ENCODE assay signal across 29 mouse cellular contexts in genomic region chr4:135061030-135061743, GRCm38 (mm10). TPM values are rescaled to one million over a fixed set of nuclear protein-coding genes. Genes with fewer than 3 reads are reported as not detected.
DNase-seq lines count a peak whose midpoint lies in the region; ATAC-seq lines count a peak whose summit lies in the region.
"Had no signal": no experiment of that assay in that cellular context is flagged by ENCODE, and none has a peak within 500 bp of the region (broad histone marks: within the 10 kb centered on the region; RNA-seq: fewer than 3 reads in every experiment).

No protein-coding gene starts in this region.

- no peak for DNase-seq in kidney, adult 8-10 months
- DNase-seq in c-Kit-negative CD71-positive TER-119-positive erythroid progenitor cells, embryonic 14.5 days (ENCODE audit: low read depth, low spot score): peak; percentile 43
- DNase-seq in liver, embryonic 13.5 days: peak; percentile 32
- no peak for DNase-seq in layer of hippocampus, adult 11-12 months (ENCODE audit: low spot score)
- DNase-seq: adrenal gland, postnatal 10 days; B cell, adult 2 months; cerebellum, adult 11-12 months; cerebellum, postnatal 25 days; gastrocnemius, postnatal 14 days; heart, adult 18-20 months; kidney, adult 11 months; kidney, postnatal 10 days; layer of hippocampus, adult 9-11 months; lung, adult 18-20 months; lung, postnatal 14 days; retina, postnatal 1 day; thymus, postnatal 4 days had no signal

- no peaks in the 10 kb centered on the region for H3K36me3 ChIP-seq in kidney, embryonic 14.5 days (ENCODE audit: control insufficient read depth, insufficient read depth, low read length)
- no peaks in the 10 kb centered on the region for H3K36me3 ChIP-seq in liver, embryonic 13.5 days
- no peaks in the 10 kb centered on the region for H3K36me3 ChIP-seq in stomach, embryonic 15.5 days
- H3K36me3 ChIP-seq in midbrain, embryonic 15.5 days (replicated peaks): no peaks in the 10 kb centered on the region
- H3K36me3 ChIP-seq: heart, embryonic 13.5 days; hindbrain, embryonic 13.5 days; limb, embryonic 10.5 days had no signal

- H3K27ac ChIP-seq in kidney, embryonic 14.5 days (ENCODE audit: low read depth, low read length): no peak overlapping the region
- H3K27ac ChIP-seq in liver, embryonic 13.5 days: peak overlapping the region; percentile 85
- H3K27ac ChIP-seq in stomach, embryonic 15.5 days: no peak overlapping the region
- H3K27ac ChIP-seq in midbrain, embryonic 15.5 days: no peak overlapping the region
- H3K27ac ChIP-seq: forebrain, embryonic 13.5 days; heart, embryonic 13.5 days; hindbrain, embryonic 13.5 days; left cerebral cortex, adult 2 months; limb, embryonic 10.5 days had no signal

- H3K4me1 ChIP-seq in kidney, embryonic 14.5 days (ENCODE audit: control insufficient read depth, insufficient read depth, low read length): no peaks in the 10 kb centered on the region
- H3K4me1 ChIP-seq in liver, embryonic 13.5 days (replicated peaks): peaks cover 45% of the 10 kb centered on the region
- no peaks in the 10 kb centered on the region; the same call in 1 of the 2 replicates for H3K4me1 ChIP-seq in stomach, embryonic 15.5 days
- no peaks in the 10 kb centered on the region for H3K4me1 ChIP-seq in midbrain, embryonic 15.5 days
- H3K4me1 ChIP-seq: forebrain, embryonic 13.5 days had no signal

- H3K27me3 ChIP-seq in kidney, embryonic 14.5 days (ENCODE audit: control insufficient read depth, insufficient read depth, low read length): no peaks in the 10 kb centered on the region
- no peaks in the 10 kb centered on the region for H3K27me3 ChIP-seq in liver, embryonic 13.5 days
- no peaks in the 10 kb centered on the region for H3K27me3 ChIP-seq in stomach, embryonic 15.5 days (replicated peaks)
- no peaks in the 10 kb centered on the region for H3K27me3 ChIP-seq in midbrain, embryonic 15.5 days (replicated peaks)
- H3K27me3 ChIP-seq: forebrain, embryonic 13.5 days; hindbrain, embryonic 13.5 days; Patski had no signal

- WGBS in kidney, embryonic 14.5 days: 50% methylated on average over 4 of the region's 4 CpGs
- 17% methylated on average over 4 of the region's 4 CpGs for WGBS in liver, embryonic 13.5 days (ENCODE audit: insufficient replicate concordance)
- WGBS in stomach, embryonic 15.5 days: 38% methylated on average over 4 of the region's 4 CpGs
- whole genome bisulfite sequencing in midbrain, embryonic 15.5 days: 62% methylated on average over 4 of the region's 4 CpGs

- no peaks in the 10 kb centered on the region for H3K9me3 ChIP-seq in kidney, embryonic 14.5 days (ENCODE audit: control insufficient read depth, low read length)
- no peaks in the 10 kb centered on the region for H3K9me3 ChIP-seq in liver, embryonic 13.5 days (replicated peaks)
- no peaks in the 10 kb centered on the region for H3K9me3 ChIP-seq in stomach, embryonic 15.5 days
- no peaks in the 10 kb centered on the region for H3K9me3 ChIP-seq in midbrain, embryonic 15.5 days
- H3K9me3 ChIP-seq: forebrain, embryonic 13.5 days; heart, embryonic 13.5 days; hindbrain, embryonic 13.5 days; limb, embryonic 10.5 days had no signal

- 0 out of 2 replicates have a peak overlapping the region, but pooled peaks have one; percentile 23 for H3K9ac ChIP-seq in kidney, embryonic 14.5 days (ENCODE audit: low read depth, low read length)
- peak overlapping the region; percentile 37 for H3K9ac ChIP-seq in liver, embryonic 13.5 days
- H3K9ac ChIP-seq in stomach, embryonic 15.5 days: no peak overlapping the region
- no peak overlapping the region for H3K9ac ChIP-seq in midbrain, embryonic 15.5 days
- H3K9ac ChIP-seq: forebrain, embryonic 13.5 days; heart, embryonic 13.5 days; hindbrain, embryonic 13.5 days had no signal

- ATAC-seq in kidney, embryonic 14.5 days (ENCODE audit: low FRiP score, low TSS enrichment): no peak
- peak; percentile 88 for ATAC-seq in liver, embryonic 13.5 days (ENCODE audit: low read depth)
- peak; percentile 56 for ATAC-seq in stomach, embryonic 15.5 days (ENCODE audit: insufficient read depth, low FRiP score, low read depth)
- no peak for ATAC-seq in midbrain, embryonic 15.5 days (replicated peaks)
- ATAC-seq: activated CD4-positive, CD25-positive, alpha-beta regulatory T cell, adult 4 months; forebrain, embryonic 13.5 days; Patski had no signal

- H3K4me2 ChIP-seq in kidney, embryonic 14.5 days (replicated peaks; ENCODE audit: low read depth, low read length): no peak overlapping the region
- H3K4me2 ChIP-seq in liver, embryonic 13.5 days: peak overlapping the region; percentile 56
- no peak overlapping the region for H3K4me2 ChIP-seq in stomach, embryonic 15.5 days
- H3K4me2 ChIP-seq in midbrain, embryonic 15.5 days: no peak overlapping the region
- H3K4me2 ChIP-seq: forebrain, embryonic 13.5 days; heart, embryonic 13.5 days; hindbrain, embryonic 13.5 days had no signal

- no peak overlapping the region for H3K4me3 ChIP-seq in kidney, embryonic 14.5 days (ENCODE audit: low read length)
- H3K4me3 ChIP-seq in liver, embryonic 13.5 days (replicated peaks): peak overlapping the region; percentile 3; the same call in 1 of the 2 replicates
- no peak overlapping the region for H3K4me3 ChIP-seq in stomach, embryonic 15.5 days (replicated peaks)
- H3K4me3 ChIP-seq in midbrain, embryonic 15.5 days: no peak overlapping the region
- H3K4me3 ChIP-seq: forebrain, embryonic 13.5 days; heart, embryonic 13.5 days; hindbrain, embryonic 13.5 days; left cerebral cortex, adult 2 months; limb, embryonic 10.5 days had no signal

RNA-seq across cellular contexts. Expression of gene Runx3, which starts 59.3 kb away (rescaled TPM):
- polyA plus RNA-seq in kidney, embryonic 14.5 days (2014; fragmentation: Nextera tagmentation; extraction: Ambion mirVana): 0.11 TPM in 1 of 2 replicates, not detected in the other
- 0.79 and 0.83 TPM in 2 replicates for polyA plus RNA-seq in liver, embryonic 13.5 days (2015; fragmentation: Nextera tagmentation; extraction: Ambion mirVana)
- 0.21 and 0.26 TPM in 2 replicates for polyA plus RNA-seq in stomach, embryonic 15.5 days (2015; fragmentation: Nextera tagmentation; extraction: Ambion mirVana)
- not detected in 2 replicates for polyA plus RNA-seq in midbrain, embryonic 15.5 days (2015; fragmentation: Nextera tagmentation; extraction: Ambion mirVana)
- polyA plus RNA-seq: forebrain, embryonic 13.5 days; frontal cortex, adult 2 months; midbrain, postnatal 0 days had no signal

Comparison
In these comparisons a context has a peak if more than half of its experiments do, and no peak if none do; other contexts are left out.
1. ATAC-seq: peak in liver, embryonic 13.5 days (single experiment) and stomach, embryonic 15.5 days (single experiment); none in kidney, embryonic 14.5 days (single experiment) and midbrain, embryonic 15.5 days (single experiment).
2. H3K9ac ChIP-seq: peak in kidney, embryonic 14.5 days (single experiment) and liver, embryonic 13.5 days (single experiment); none in stomach, embryonic 15.5 days (single experiment) and midbrain, embryonic 15.5 days (single experiment).
3. DNase-seq: peak in c-Kit-negative CD71-positive TER-119-positive erythroid progenitor cells, embryonic 14.5 days (single experiment) and liver, embryonic 13.5 days (single experiment); none in kidney, adult 8-10 months (0 of 2) and layer of hippocampus, adult 11-12 months (single experiment).